Mouse (Mus musculus): ENCODE results near the gene Frmd7.
A peak's percentile ranks its signal among the peaks of the same experiment; 100 is the strongest.

The Frmd7 gene

DNA sequence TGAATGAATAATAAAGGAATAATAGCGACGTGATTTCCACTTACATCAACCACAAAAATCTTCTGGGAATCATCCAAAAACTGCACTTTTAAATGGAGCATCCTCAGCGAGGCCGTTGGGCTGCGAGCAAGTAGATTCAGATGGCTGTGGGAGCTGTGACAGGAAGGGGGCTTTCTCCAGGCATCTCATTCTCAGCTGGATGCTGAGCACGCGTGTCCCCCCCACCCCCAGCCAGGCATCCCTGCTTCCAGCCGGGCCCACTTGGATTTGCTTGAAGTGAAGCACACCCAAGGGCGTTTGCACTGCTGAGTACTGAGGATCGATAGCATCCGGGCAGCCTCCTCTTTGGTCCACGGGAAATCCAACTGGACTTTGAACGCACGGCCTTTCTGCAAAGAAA, at the start of gene Frmd7:
Gene Frmd7, minus strand, starts transcription at position 101 of the 400 bp plus-strand sequence.
- DNase-seq (ENCODE audit: low spot score), result peak; percentile 44

GRCm38 (mm10) chrX:50991324-50991723, 48.8 kb upstream of the Frmd7 start:
- DNase-seq (ENCODE audit: low spot score), result no peak

GRCm38 (mm10) chrX:50989940-50990339, 47.4 kb upstream of the Frmd7 start:
- DNase-seq (ENCODE audit: low spot score), result no peak

GRCm38 (mm10) chrX:50988581-50988980, 46.1 kb upstream of the Frmd7 start:
- no peak for DNase-seq (ENCODE audit: low spot score)

- no peak for DNase-seq (ENCODE audit: low spot score)
These were observed 35.9 kb upstream of the Frmd7 start for GRCm38 (mm10) chrX:50978428-50978827.

DNA sequence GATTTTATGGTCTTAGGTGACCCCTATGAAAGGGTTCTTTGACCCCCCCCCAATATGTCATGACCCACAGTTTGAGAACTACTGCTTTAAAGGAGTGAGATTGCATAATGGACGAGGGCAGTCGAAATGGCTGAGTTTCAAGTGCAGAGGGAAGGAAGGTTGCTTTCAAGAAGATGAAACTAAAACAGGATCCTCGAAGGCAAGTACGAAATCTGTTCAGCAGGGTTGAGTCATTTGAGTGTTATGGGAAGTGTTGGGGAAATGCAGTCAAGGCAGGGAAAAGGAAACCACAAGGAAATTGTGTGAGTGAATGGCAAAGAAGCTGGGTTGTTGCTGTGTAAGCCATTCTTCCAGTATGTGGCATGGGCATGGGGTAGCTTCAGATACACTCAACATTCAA, 29.6 kb upstream of the Frmd7 start:
- DNase-seq (ENCODE audit: low spot score), result no peak

- DNase-seq (ENCODE audit: low spot score), result no peak
These were observed 27.4 kb upstream of the Frmd7 start for GRCm38 (mm10) chrX:50969907-50970306.

DNA sequence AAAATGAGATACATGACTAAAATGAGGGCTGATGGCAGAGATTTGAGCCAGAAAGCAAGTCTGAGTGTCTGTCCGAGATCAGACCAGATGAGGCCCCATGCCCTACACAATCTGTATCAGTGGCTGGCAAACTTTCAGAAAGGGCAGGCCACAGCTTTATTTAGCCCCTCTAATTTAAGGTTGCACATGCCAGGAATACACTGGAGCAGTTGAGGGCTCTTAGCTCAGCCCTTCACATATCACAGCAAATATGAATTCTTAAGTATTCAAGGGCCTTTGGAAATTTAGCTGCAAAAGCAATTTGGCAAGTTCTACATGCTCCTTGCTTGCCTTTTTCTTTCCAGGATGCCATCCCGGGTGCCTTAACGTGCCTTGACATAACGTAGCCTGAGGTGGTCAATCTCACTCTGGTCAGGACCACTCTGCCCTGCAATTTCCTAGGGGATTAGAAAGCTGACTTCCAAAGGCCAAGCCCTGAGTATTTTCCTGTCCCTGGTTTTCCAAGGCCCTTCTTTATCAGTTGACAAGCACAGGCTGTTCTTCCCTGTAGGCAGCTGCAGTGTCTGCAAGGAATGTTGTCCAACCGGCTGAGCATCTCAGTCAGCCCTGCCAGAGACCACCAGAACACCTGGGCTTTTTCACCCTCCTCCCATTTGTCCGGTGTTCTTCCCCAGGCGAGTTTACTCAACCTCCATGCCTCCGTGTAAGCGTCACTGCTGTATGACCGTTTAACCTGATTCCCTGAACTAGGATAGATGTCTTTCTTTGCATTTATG, 25.8 kb upstream of the Frmd7 start:
- no peak for DNase-seq (ENCODE audit: low spot score)

- DNase-seq (ENCODE audit: low spot score), result no peak
These were observed 22.6 kb upstream of the Frmd7 start for GRCm38 (mm10) chrX:50965157-50965556.

DNA sequence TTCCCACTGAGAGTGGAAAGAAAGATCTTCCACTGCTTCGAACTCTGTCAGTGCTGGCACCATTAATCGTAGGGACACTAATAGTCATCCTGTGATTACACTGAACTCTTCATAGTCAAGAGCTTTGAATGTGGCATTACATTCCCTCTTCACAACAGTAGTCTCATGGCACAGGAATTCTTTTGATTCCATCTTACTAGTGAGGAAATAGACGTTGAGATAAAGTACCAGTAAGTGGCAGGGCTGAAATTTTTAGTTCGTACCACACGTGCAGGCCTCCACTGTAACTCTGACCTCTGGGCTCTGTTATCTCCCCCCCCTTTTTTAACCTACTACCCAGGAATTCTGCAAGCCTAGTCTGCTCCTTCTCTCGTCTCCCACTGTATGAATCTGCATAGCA, 20.4 kb upstream of the Frmd7 start:
- no peak for DNase-seq (ENCODE audit: low spot score)

GRCm38 (mm10) chrX:50948633-50949032, 6.1 kb upstream of the Frmd7 start:
- DNase-seq (ENCODE audit: low spot score), result peak; percentile 68

DNA sequence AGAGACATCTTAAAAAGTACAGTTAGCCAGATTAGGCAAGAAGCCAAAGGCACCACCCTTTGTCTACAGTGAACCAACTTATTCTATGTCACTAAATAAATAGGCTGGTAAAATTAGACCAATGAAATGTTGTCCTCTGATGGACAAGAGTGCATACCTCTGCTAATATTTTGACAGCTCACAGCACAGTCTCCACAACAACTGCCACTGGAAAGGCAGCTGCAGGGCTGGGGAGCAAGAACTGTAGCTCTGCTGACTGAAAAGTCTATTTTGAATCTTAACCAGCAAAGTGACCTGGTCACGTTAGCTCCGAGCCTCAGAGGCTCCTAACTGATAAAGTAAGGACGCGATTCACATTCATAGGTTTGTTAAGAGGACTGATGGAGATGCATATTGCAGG, 5.6 kb upstream of the Frmd7 start:
- no peak for DNase-seq (ENCODE audit: low spot score)

DNA sequence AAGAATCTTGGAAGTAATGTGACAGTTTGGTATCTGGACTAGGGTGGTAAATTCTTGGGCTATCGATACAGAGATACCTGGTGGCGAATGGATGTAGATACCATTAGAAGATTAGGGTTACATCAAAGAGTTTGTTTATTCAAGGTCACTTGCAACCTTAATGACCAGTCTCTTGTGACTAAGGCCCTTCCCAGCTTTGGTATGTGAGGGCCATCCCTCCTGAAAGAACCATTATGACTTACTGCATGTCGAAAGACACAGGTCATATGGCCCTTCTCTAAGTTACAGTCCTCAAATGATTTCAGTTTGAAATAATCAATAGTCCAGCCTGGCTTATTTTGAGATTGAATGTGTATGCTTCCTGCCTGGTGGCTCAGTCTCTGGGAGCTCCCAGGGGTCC, 5.4 kb downstream of the Frmd7 start:
- no peak for DNase-seq (ENCODE audit: low spot score)

GRCm38 (mm10) chrX:50930309-50930708, 12.2 kb downstream of the Frmd7 start:
- no peak for DNase-seq (ENCODE audit: low spot score)

- DNase-seq (ENCODE audit: low spot score), result no peak
These were observed 15.5 kb downstream of the Frmd7 start for GRCm38 (mm10) chrX:50926893-50927545.

DNA sequence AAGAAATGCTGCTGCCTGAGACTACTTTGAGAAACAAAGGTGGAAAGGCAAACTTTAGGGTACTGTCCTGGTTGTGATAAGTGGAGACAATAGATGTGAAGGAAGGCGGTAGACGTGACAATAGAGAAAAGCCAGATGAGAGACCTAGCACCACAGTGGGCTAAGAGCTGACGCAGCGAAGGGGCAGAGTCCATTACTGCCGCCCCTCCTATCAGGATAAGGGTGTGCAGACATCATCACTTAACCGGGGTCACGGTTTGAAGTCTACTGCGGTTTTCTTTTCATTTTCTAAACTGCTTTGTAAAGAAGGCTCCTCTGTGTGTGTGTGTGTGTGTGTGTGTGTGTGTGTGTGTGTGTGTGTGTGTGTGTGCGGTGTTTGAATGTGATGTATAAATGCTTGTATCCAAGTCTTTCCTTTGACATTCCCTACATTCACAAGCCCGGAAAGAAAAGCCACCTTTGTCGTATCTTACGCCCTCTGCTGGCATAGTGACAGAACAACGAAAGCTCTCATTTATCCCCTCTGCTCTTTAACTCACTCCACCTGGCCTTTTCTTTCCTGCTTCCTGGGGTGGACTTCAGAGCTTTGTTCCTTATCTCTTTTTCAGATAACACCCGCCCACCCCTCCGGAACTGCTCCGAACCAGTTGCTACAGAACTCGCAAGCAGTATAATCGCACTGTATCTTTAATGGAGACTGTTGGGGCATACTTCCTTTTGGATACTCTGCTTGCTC, 17.7 kb downstream of the Frmd7 start:
- DNase-seq (ENCODE audit: low spot score), result no peak

DNA sequence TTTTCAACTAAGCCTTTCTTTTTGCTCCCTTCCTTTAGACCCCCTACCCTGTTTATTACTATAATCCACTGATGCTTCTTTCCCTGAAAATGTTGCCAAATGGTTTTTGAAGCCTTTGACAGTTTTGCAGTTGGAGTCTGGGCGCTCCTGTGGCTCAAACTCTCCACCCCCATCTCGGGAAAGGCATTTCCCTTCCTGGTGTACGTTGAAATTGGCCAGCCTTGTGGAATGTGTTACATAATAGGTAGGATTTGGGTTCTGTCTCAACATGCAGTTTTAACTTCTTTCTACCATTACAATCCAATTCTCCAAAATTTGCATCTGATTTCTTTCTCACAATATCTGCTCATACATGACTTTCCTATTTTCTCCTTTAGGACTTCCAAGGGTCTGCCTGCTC, 23.8 kb downstream of the Frmd7 start:
- DNase-seq (ENCODE audit: low spot score), result no peak

DNA sequence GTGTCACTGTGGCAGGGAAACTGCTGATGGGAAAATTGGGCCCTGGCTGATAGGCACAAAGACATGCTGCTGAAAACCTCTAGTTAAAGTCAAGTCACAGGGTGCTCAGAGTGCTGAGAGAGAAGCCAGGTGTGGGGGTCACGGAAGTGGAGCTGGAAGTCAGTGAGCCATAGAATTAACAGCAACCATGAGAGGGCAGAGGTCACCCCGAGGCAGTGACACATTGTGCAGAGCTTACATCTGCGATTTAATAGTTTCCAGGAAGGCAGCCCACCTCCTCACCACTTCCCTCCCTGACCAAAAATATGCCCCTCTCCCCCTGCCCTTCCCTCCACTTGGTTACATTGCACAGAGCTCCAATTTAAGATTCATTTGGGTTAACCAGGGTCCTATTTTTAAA, 25.1 kb downstream of the Frmd7 start:
- DNase-seq (ENCODE audit: low spot score), result no peak

DNA sequence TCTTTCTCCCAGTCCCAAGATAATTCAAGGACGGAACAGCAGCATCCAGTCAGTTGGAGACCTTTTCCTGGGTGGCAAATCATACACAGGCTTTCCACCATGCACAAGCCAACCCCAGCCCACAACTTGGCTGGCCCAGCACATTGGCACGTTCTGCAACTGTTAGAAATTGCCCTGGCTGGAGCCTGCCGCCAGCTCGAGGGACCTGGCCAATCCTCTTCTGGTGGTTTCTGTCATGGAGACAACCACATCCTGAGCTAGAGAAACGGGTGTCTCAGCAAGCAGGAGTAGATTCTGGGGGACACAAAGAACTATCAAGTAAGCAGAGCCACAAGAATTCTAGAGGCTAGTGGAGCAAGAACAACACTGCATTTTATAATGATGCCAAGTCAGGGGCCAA, 32.6 kb downstream of the Frmd7 start:
- no peak for DNase-seq (ENCODE audit: low spot score)

DNA sequence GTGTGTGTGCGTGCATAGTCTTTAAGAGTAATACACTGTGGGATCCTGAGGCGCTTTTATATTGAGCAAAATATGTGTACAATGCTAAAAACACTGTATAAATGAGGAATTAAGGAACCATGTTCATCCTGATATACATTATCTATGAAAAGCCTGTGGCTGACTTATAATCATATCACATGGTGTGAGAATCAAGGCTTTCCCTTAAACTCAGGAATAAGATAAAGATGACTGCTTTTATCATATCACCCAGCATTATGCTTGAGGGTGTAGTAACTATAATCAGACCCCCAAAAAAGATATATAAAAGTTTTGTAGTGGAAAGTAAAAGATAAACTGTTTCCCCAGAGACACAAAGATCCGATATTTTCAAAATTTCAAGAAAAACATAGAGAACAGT, 39.0 kb downstream of the Frmd7 start:
- DNase-seq (ENCODE audit: low spot score), result no peak

DNA sequence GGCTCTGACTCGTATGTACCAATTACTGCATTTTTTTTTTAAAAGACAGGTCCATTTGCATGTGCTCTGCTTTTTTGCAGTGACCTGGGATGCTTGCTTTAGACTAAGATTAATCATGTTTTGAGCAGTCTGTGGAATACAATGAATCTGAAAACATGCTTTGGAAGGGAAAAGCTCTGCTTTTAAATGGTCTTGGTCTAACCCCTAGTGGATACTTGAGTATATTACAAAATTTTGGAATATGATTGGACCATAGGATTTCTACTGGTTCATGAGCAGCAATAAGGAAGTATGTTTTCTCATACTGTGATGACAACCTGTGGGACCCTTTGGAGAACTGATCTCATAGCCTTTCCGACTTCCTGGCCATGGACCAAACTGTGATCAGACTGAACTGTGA, 54.5 kb downstream of the Frmd7 start:
- DNase-seq (ENCODE audit: low spot score), result no peak

- DNase-seq (ENCODE audit: low spot score), result no peak
These were observed 68.1 kb downstream of the Frmd7 start for GRCm38 (mm10) chrX:50874246-50875002.

Measured in testis, postnatal 10 days (tissue).